Mouse (Mus musculus) erythroblast, embryonic 14.5 days (primary cell): ENCODE measurements around the gene Rxrg. TPM values are rescaled to one million over a fixed set of nuclear protein-coding genes. Genes with fewer than 3 reads are reported as not detected.

Experiments used
- H3K27me3 ChIP-seq: 2 replicates; pipeline ENCODE4 v1.6.1; 2012; ENCODE audit warnings: inconsistent platforms; ENCODE audit not compliant: control insufficient read depth
- H3K36me3 ChIP-seq: 2 replicates; pipeline ENCODE4 v1.6.1; 2012; ENCODE audit warnings: mild to moderate bottlenecking, inconsistent platforms; ENCODE audit not compliant: control insufficient read depth
- H3K4me1 ChIP-seq: 2 replicates; pipeline ENCODE4 v1.6.1; 2012; ENCODE audit warnings: inconsistent platforms; ENCODE audit not compliant: control insufficient read depth
- H3K4me3 ChIP-seq: replicated peaks from 2 replicates; pipeline ENCODE3; 2012; ENCODE audit warnings: moderate library complexity, mild to moderate bottlenecking, inconsistent platforms
- H3K9me3 ChIP-seq: 2 replicates; pipeline ENCODE4 v1.6.1; 2012; ENCODE audit warnings: low read length, inconsistent platforms, mixed read lengths; ENCODE audit not compliant: control insufficient read depth
- GATA1 ChIP-seq: IDR thresholded peaks from 2 replicates; pipeline ENCODE4 v1.6.1; 2012; ENCODE audit warnings: low read length, inconsistent platforms, mixed read lengths
- TAL1 ChIP-seq: IDR thresholded peaks from 3 replicates; pipeline ENCODE4 v1.6.1; 2012; ENCODE audit warnings: low read length, inconsistent platforms, mixed read lengths
- polyA plus RNA-seq: library from polyadenylated mRNA; stranded (reverse); fragments of >175 nt; gene quantifications from 2 replicates; pipeline ENCODE4 v1.2.3, GENCODE M21; 2012

The Rxrg gene
- polyA plus RNA-seq, 1 experiment: not detected

DNA sequence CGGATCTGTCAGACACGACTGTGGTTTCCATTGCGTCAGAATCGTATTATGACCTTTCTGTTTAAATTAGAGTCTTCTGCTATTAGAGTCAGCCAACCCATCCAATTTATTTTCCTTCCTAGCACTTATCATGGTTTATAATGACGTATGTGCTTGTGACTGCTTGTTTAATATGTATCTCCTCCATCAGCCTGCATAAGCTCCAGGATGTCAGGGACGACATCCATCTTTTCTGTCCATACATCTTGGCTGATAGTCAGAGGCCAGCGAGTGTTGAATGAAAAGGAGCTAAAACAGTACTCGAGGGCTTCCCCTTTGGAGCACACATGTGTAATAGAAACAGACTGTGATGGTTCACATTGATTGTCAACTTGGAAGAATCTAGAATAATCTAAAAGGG is 6.0 kb upstream of the Rxrg start:
- TF ChIP-seq TAL1 (no peak), GATA1 (no peak)
- H3K4me1 ChIP-seq: no peaks in the 10 kb centered on the region
- no peaks in the 10 kb centered on the region; the same call in 1 of the 2 replicates for H3K9me3 ChIP-seq
- no peaks in the 10 kb centered on the region for H3K36me3 ChIP-seq
- no peak overlapping the region for H3K4me3 ChIP-seq
- H3K27me3 ChIP-seq: peaks cover 10% of the 10 kb centered on the region

GRCm38 (mm10) chr1:167599211-167599735 is 1.1 kb downstream of the Rxrg start:
- peaks cover 44% of the 10 kb centered on the region for H3K27me3 ChIP-seq
- no peaks in the 10 kb centered on the region for H3K4me1 ChIP-seq
- no peak overlapping the region for H3K4me3 ChIP-seq
- TF ChIP-seq TAL1: no peak
- TF ChIP-seq GATA1: no peak
- no peaks in the 10 kb centered on the region for H3K36me3 ChIP-seq
- no peaks in the 10 kb centered on the region for H3K9me3 ChIP-seq

DNA sequence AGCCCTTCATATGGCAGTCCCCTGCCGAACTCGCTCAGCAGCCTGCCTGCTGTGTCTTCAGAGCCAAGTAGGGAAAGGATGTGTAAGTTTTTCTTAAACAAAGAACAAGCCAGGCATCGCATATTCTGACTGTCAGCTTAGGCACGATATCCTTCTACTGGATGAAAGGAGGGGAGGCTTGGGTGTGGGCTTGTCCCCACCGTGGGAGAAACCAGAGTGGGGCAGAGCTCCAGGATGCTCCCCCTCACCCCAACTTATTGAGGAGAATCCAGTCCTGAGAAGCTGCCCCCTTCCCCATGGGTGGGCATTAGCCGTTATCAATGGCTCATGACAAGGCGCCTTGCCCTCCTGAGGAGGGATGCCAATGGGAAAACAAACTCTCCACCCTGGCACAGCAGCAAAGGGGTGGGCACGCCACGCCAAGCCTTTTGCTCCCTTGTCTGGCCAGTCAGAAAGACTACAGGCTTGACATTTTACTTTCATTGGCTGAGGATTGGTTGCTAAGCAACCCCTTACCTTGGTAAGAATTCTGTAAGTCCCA is 10.1 kb downstream of the Rxrg start:
- Histone ChIP-seq H3K27me3 (no peaks in the 10 kb centered on the region), H3K4me1 (no peaks in the 10 kb centered on the region), H3K36me3 (no peaks in the 10 kb centered on the region), H3K4me3 (no peak overlapping the region), H3K9me3 (no peaks in the 10 kb centered on the region)
- TF ChIP-seq GATA1 (no peak), TAL1 (no peak)

GRCm38 (mm10) chr1:167617131-167617530 is 18.9 kb downstream of the Rxrg start:
- Histone ChIP-seq H3K36me3 (no peaks in the 10 kb centered on the region), H3K9me3 (no peaks in the 10 kb centered on the region), H3K27me3 (no peaks in the 10 kb centered on the region), H3K4me3 (no peak overlapping the region), H3K4me1 (no peaks in the 10 kb centered on the region)
- TF ChIP-seq TAL1: no peak
- TF ChIP-seq GATA1: no peak

GRCm38 (mm10) chr1:167617995-167618489 is 19.9 kb downstream of the Rxrg start:
- no peaks in the 10 kb centered on the region for H3K9me3 ChIP-seq
- H3K4me3 ChIP-seq: no peak overlapping the region
- no peaks in the 10 kb centered on the region for H3K4me1 ChIP-seq
- no peaks in the 10 kb centered on the region for H3K36me3 ChIP-seq
- H3K27me3 ChIP-seq: no peaks in the 10 kb centered on the region
- TF ChIP-seq GATA1: no peak
- TF ChIP-seq TAL1: no peak

- TF ChIP-seq TAL1 (no peak), GATA1 (no peak)
- Histone ChIP-seq H3K4me3 (no peak overlapping the region), H3K36me3 (no peaks in the 10 kb centered on the region), H3K27me3 (no peaks in the 10 kb centered on the region), H3K4me1 (no peaks in the 10 kb centered on the region), H3K9me3 (no peaks in the 10 kb centered on the region)
Measured at GRCm38 (mm10) chr1:167620206-167620795, 22.1 kb downstream of the Rxrg start.

DNA sequence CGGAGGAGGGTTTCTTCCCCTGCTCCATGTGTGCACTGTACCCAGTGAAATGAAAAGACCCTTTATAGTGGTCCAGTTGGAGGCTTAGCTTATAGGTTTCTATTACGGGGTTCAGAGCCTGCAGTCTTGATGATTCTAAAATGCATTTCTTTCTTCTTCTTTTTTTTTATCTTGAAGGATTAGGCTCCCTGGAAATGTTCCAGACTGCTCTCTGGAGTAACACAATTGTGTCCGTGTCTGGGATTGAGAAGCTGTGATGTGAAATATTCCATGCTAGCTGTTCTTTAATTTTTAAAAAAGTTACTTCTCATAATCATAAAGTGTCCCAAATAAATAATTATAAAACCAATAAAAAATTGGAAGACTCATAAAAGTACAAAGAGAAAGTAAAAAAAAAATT is 26.9 kb downstream of the Rxrg start:
- Histone ChIP-seq H3K4me1 (no peaks in the 10 kb centered on the region), H3K36me3 (no peaks in the 10 kb centered on the region), H3K27me3 (no peaks in the 10 kb centered on the region), H3K4me3 (no peak overlapping the region), H3K9me3 (no peaks in the 10 kb centered on the region)
- TF ChIP-seq TAL1 (no peak), GATA1 (no peak)

- H3K27me3 ChIP-seq: no peaks in the 10 kb centered on the region
- TF ChIP-seq GATA1 (no peak), TAL1 (no peak)
- H3K4me3 ChIP-seq: no peak overlapping the region
- H3K9me3 ChIP-seq: no peaks in the 10 kb centered on the region
- H3K4me1 ChIP-seq: no peaks in the 10 kb centered on the region
- no peaks in the 10 kb centered on the region for H3K36me3 ChIP-seq
Measured at GRCm38 (mm10) chr1:167631765-167632164, 33.6 kb downstream of the Rxrg start.

- Histone ChIP-seq H3K36me3 (no peaks in the 10 kb centered on the region), H3K9me3 (no peaks in the 10 kb centered on the region), H3K4me1 (no peaks in the 10 kb centered on the region), H3K4me3 (no peak overlapping the region), H3K27me3 (no peaks in the 10 kb centered on the region)
- TF ChIP-seq TAL1 (no peak), GATA1 (no peak)
Measured at GRCm38 (mm10) chr1:167635702-167636101, 37.5 kb downstream of the Rxrg start.

- TF ChIP-seq GATA1 (no peak), TAL1 (no peak)
- Histone ChIP-seq H3K4me1 (no peaks in the 10 kb centered on the region), H3K36me3 (no peaks in the 10 kb centered on the region), H3K4me3 (no peak overlapping the region), H3K9me3 (no peaks in the 10 kb centered on the region), H3K27me3 (no peaks in the 10 kb centered on the region)
Measured at GRCm38 (mm10) chr1:167636948-167637347, 38.8 kb downstream of the Rxrg start.
